Mouse (Mus musculus): Measurements from ENCODE around the gene Rnf181.

DNA sequence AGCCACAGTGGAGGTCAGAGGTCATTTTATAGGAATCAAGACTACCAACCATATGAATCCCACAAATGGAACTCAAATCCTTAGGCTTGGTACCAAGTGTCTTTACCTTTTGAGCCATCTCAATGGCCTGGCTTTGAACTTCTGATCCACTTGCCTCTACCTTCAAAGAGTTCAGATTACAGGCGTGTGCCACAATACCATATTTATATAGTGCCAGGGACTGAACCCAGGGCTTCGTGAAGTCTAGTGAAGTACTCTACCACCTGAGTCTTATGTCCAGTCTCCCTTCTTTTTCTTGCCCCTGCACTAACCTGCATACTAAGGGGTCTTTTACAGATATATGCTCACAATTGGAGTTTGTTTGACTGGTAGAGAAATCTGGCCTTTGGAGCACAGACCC is 19.8 kb upstream of the Rnf181 start:
- no peak for TF ChIP-seq FLI1 (IDR thresholded peaks at IDR 0.05; ENCODE audit: low read length)
- TF ChIP-seq GATA1 (IDR thresholded peaks at IDR 0.05; ENCODE audit: borderline replicate concordance, low read length) = no peak

All from megakaryocyte, embryonic 14.5 days (primary cell).